Mouse (Mus musculus) macrophage (primary cell): ENCODE measurements around the gene Lcp1. TPM values are rescaled to one million over a fixed set of nuclear protein-coding genes. Genes with fewer than 3 reads are reported as not detected.

ENCODE experiments used
- H3K27ac ChIP-seq: fragments of 350-480 bp; formaldehyde crosslinking; 2 replicates; pipeline ENCODE4 v1.9.0; 2021
- H3K36me3 ChIP-seq: fragments of 350-480 bp; formaldehyde crosslinking; 2 replicates; pipeline ENCODE4 v1.9.0; 2021; ENCODE audit errors: inconsistent target
- H3K4me3 ChIP-seq: fragments of 350-480 bp; formaldehyde crosslinking; 2 replicates; pipeline ENCODE4 v1.9.0; 2021; ENCODE audit errors: inconsistent target
- H3K79me2 ChIP-seq: fragments of 350-480 bp; formaldehyde crosslinking; 2 replicates; pipeline ENCODE4 v1.9.0; 2021; ENCODE audit errors: inconsistent target
- WGBS: methylation state at CpG from one replicate; pipeline ENCODE4 v1.1.7; 2026; ENCODE audit warnings: inconsistent platforms; ENCODE audit not compliant: missing documents; 5-methylcytosine and 5-hydroxymethylcytosine counted together
- polyA plus RNA-seq: library from polyadenylated mRNA; stranded (reverse); fragments of 250-400 nt; gene quantifications from 3 replicates; pipeline ENCODE4 v1.2.4, GENCODE M21; 2018; ENCODE audit warnings: inconsistent platforms

The Lcp1 gene
- polyA plus RNA-seq, 1 experiment from 2014 or later: 1,239 TPM

GRCm38 (mm10) chr14:75238054-75238692 is 107.3 kb downstream of the Lcp1 start:
- Histone ChIP-seq H3K79me2 (no peaks in the 10 kb centered on the region), H3K4me3 (no peak overlapping the region), H3K27ac (no peak overlapping the region), H3K36me3 (no peaks in the 10 kb centered on the region)
- WGBS: 27% methylated on average over 6 of the region's 6 CpGs

- 98% methylated on average over 5 of the region's 5 CpGs for WGBS
- Histone ChIP-seq H3K27ac (no peak within 1 kb of the TSS), H3K36me3 (no peaks in the 10 kb centered on the region), H3K4me3 (no peak within 1 kb of the TSS), H3K79me2 (no peaks in the 10 kb centered on the region)
Observed at GRCm38 (mm10) chr14:75242087-75242486, 111.2 kb downstream of the Lcp1 start, which contains the start of gene Cpb2. TSS of gene Cpb2 (plus strand) at chr14:75242287.

GRCm38 (mm10) chr14:75246024-75247000 is 115.4 kb downstream of the Lcp1 start:
- H3K27ac ChIP-seq: no peak overlapping the region
- H3K79me2 ChIP-seq: no peaks in the 10 kb centered on the region
- H3K36me3 ChIP-seq: no peaks in the 10 kb centered on the region
- H3K4me3 ChIP-seq: no peak overlapping the region
- WGBS: 94% methylated on average over 11 of the region's 11 CpGs

- WGBS: 91% methylated on average over 3 of the region's 3 CpGs
- H3K4me3 ChIP-seq: no peak overlapping the region
- H3K36me3 ChIP-seq: no peaks in the 10 kb centered on the region
- no peaks in the 10 kb centered on the region for H3K79me2 ChIP-seq
- H3K27ac ChIP-seq: no peak overlapping the region
Observed at GRCm38 (mm10) chr14:75250432-75250831, 119.5 kb downstream of the Lcp1 start.

- H3K79me2 ChIP-seq: no peaks in the 10 kb centered on the region
- H3K36me3 ChIP-seq: no peaks in the 10 kb centered on the region
- 54% methylated on average over 5 of the region's 5 CpGs for WGBS
- no peak overlapping the region for H3K27ac ChIP-seq
- no peak overlapping the region for H3K4me3 ChIP-seq
Observed at GRCm38 (mm10) chr14:75256521-75256920, 125.6 kb downstream of the Lcp1 start.

GRCm38 (mm10) chr14:75269531-75269930 is 138.6 kb downstream of the Lcp1 start:
- H3K27ac ChIP-seq: no peak overlapping the region
- WGBS: 82% methylated on average over 5 of the region's 5 CpGs
- H3K79me2 ChIP-seq: no peaks in the 10 kb centered on the region
- H3K4me3 ChIP-seq: no peak overlapping the region
- no peaks in the 10 kb centered on the region for H3K36me3 ChIP-seq

- peaks cover 4% of the 10 kb centered on the region for H3K79me2 ChIP-seq
- H3K4me3 ChIP-seq: no peak overlapping the region
- 85% methylated on average over 6 of the region's 6 CpGs for WGBS
- no peaks in the 10 kb centered on the region for H3K36me3 ChIP-seq
- no peak overlapping the region for H3K27ac ChIP-seq
Observed at GRCm38 (mm10) chr14:75279716-75280115, 148.8 kb downstream of the Lcp1 start.

GRCm38 (mm10) chr14:75280406-75280805 is 149.5 kb downstream of the Lcp1 start:
- 72% methylated on average over 5 of the region's 5 CpGs for WGBS
- no peak overlapping the region for H3K4me3 ChIP-seq
- H3K79me2 ChIP-seq: peaks cover 11% of the 10 kb centered on the region
- no peaks in the 10 kb centered on the region for H3K36me3 ChIP-seq
- H3K27ac ChIP-seq: no peak overlapping the region

Other genes with a start within 250 kb of the Lcp1 start
- gene Lrch1, start 183.2 kb upstream of the Lcp1 start, polyA plus RNA-seq: 10.1 to 12.0 TPM (median 11.9 TPM) in 3 replicates
- 3.3 to 9.9 TPM (median 4.6 TPM) in 3 replicates for gene Rubcnl, start 115.1 kb upstream of the Lcp1 start, polyA plus RNA-seq
- 0.06 to 0.11 TPM in 2 of 3 replicates, not detected in the other for gene Lrrc63, start 220 bp upstream of the Lcp1 start, polyA plus RNA-seq
- not detected in 3 replicates for gene Cpb2, start 111.2 kb downstream of the Lcp1 start, polyA plus RNA-seq
- 15.4 to 32.8 TPM (median 16.9 TPM) in 3 replicates for gene Zc3h13, start 153.3 kb downstream of the Lcp1 start, polyA plus RNA-seq